Mouse (Mus musculus): ENCODE results near the gene Tjp1.

The Tjp1 gene

GRCm38 (mm10) chr7:65486259-65486681 is 41.3 kb downstream of the Tjp1 start:
- DNase-seq (ENCODE audit: low read depth): no peak

- DNase-seq (ENCODE audit: low read depth): no peak
These were observed 43.3 kb downstream of the Tjp1 start for GRCm38 (mm10) chr7:65484170-65484778.

GRCm38 (mm10) chr7:65482216-65482615 is 45.4 kb downstream of the Tjp1 start:
- DNase-seq (ENCODE audit: low read depth): no peak

GRCm38 (mm10) chr7:65472048-65472447 is 55.5 kb downstream of the Tjp1 start:
- DNase-seq (ENCODE audit: low read depth): no peak

GRCm38 (mm10) chr7:65471406-65471805 is 56.2 kb downstream of the Tjp1 start:
- no peak for DNase-seq (ENCODE audit: low read depth)

- no peak for DNase-seq (ENCODE audit: low read depth)
These were observed 57.4 kb downstream of the Tjp1 start for GRCm38 (mm10) chr7:65470214-65470613.

GRCm38 (mm10) chr7:65469666-65470065 is 57.9 kb downstream of the Tjp1 start:
- DNase-seq (ENCODE audit: low read depth): no peak

GRCm38 (mm10) chr7:65468191-65468590 is 59.4 kb downstream of the Tjp1 start:
- DNase-seq (ENCODE audit: low read depth): no peak

- no peak for DNase-seq (ENCODE audit: low read depth)
These were observed 60.1 kb downstream of the Tjp1 start for GRCm38 (mm10) chr7:65467306-65468021.

- DNase-seq (ENCODE audit: low read depth): no peak
These were observed 61.4 kb downstream of the Tjp1 start for GRCm38 (mm10) chr7:65466137-65466536.

- no peak for DNase-seq (ENCODE audit: low read depth)
These were observed 63.0 kb downstream of the Tjp1 start for GRCm38 (mm10) chr7:65464518-65465037.

- DNase-seq (ENCODE audit: low read depth): no peak
These were observed 64.1 kb downstream of the Tjp1 start for GRCm38 (mm10) chr7:65463438-65463837.

- DNase-seq (ENCODE audit: low read depth): no peak
These were observed 66.2 kb downstream of the Tjp1 start for GRCm38 (mm10) chr7:65461412-65461811.

- no peak for DNase-seq (ENCODE audit: low read depth)
These were observed 67.4 kb downstream of the Tjp1 start for GRCm38 (mm10) chr7:65460196-65460595.

- no peak for DNase-seq (ENCODE audit: low read depth)
These were observed 71.5 kb downstream of the Tjp1 start for GRCm38 (mm10) chr7:65456031-65456430.

GRCm38 (mm10) chr7:65455208-65455607 is 72.4 kb downstream of the Tjp1 start:
- DNase-seq (ENCODE audit: low read depth): no peak

GRCm38 (mm10) chr7:65454269-65454668 is 73.3 kb downstream of the Tjp1 start:
- no peak for DNase-seq (ENCODE audit: low read depth)

GRCm38 (mm10) chr7:65452246-65452645 is 75.3 kb downstream of the Tjp1 start:
- no peak for DNase-seq (ENCODE audit: low read depth)

GRCm38 (mm10) chr7:65450158-65450557 is 77.4 kb downstream of the Tjp1 start:
- DNase-seq (ENCODE audit: low read depth): no peak

- no peak for DNase-seq (ENCODE audit: low read depth)
These were observed 86.1 kb downstream of the Tjp1 start for GRCm38 (mm10) chr7:65441505-65441904.

- no peak for DNase-seq (ENCODE audit: low read depth)
These were observed 88.1 kb downstream of the Tjp1 start for GRCm38 (mm10) chr7:65439518-65439917.

GRCm38 (mm10) chr7:65438146-65438545 is 89.4 kb downstream of the Tjp1 start:
- DNase-seq (ENCODE audit: low read depth): no peak

GRCm38 (mm10) chr7:65436921-65437320 is 90.7 kb downstream of the Tjp1 start:
- no peak for DNase-seq (ENCODE audit: low read depth)

Data from naive thymus-derived CD4-positive, alpha-beta T cell, adult 2 months (primary cell).